Mouse (Mus musculus) gastrocnemius, adult 8-10 months (tissue): ENCODE results near the gene Tmem43. TPM values are rescaled to one million over a fixed set of nuclear protein-coding genes. Genes with fewer than 3 reads are reported as not detected.

Source experiments
- DNase-seq, 2 experiments: peaks; one replicate each; pipeline ENCODE4 v3.0.0; 2022; ENCODE audit warnings: low spot score in 2 of 2
- total RNA-seq, 4 experiments: library from RNA; stranded (reverse); gene quantifications; 2 replicates each; pipeline ENCODE4 v1.2.4; 2022

The Tmem43 gene
- total RNA-seq, 4 experiments from 2014 or later, result 21.9 to 30.1 (median 24.6) TPM

GRCm38 (mm10) chr6:91533359-91533758 lies 59.9 kb downstream of the Tmem43 start:
- DNase-seq, result no peak

GRCm38 (mm10) chr6:91533771-91534170 lies 60.3 kb downstream of the Tmem43 start:
- DNase-seq, result no peak

GRCm38 (mm10) chr6:91534268-91534667 lies 60.8 kb downstream of the Tmem43 start:
- DNase-seq, result no peak

GRCm38 (mm10) chr6:91535231-91535630 lies 61.7 kb downstream of the Tmem43 start:
- no peak for DNase-seq

GRCm38 (mm10) chr6:91536047-91536765 lies 62.7 kb downstream of the Tmem43 start:
- no peak for DNase-seq

Other genes with a start within 250 kb of the Tmem43 start
- not detected for gene Wnt7a, start 62.3 kb upstream of the Tmem43 start, total RNA-seq
- gene Chchd4, start 157 bp upstream of the Tmem43 start, total RNA-seq, result 10 to 100 TPM in 1 of 4 experiments, 1 to 10 TPM in 3; 8.4 to 11.4 (median 9.1) TPM
- gene Xpc, start 42.2 kb downstream of the Tmem43 start, total RNA-seq, result 1 to 10 TPM; 6.4 to 9.5 (median 8.2) TPM
- 10 to 100 TPM; 22.9 to 26.5 (median 24.0) TPM for gene Lsm3, start 42.2 kb downstream of the Tmem43 start, total RNA-seq
- gene Slc6a6, start 210.3 kb downstream of the Tmem43 start, total RNA-seq, result 10 to 100 TPM; 66.0 to 81.7 (median 77.6) TPM